Mouse (Mus musculus) kidney, embryonic 15.5 days (tissue): ENCODE measurements around the gene Srbd1. TPM values are rescaled to one million over a fixed set of nuclear protein-coding genes. Genes with fewer than 3 reads are reported as not detected.

Experiments used
- ATAC-seq: fragments of 200-750 bp; cut with Nextera tagmentation; replicated peaks from 2 replicates; pipeline ENCODE4 v1.8.0; 2017; ENCODE audit warnings: moderate TSS enrichment; ENCODE audit not compliant: low FRiP score
- H3K27ac ChIP-seq: fragments of 300-500 bp; sonication (generic); 2 replicates; pipeline ENCODE4 v1.5.1; 2015; ENCODE audit warnings: mild to moderate bottlenecking, inconsistent platforms
- H3K27me3 ChIP-seq: fragments of 300-500 bp; sonication (generic); 2 replicates; pipeline ENCODE4 v1.6.1; 2015; ENCODE audit warnings: inconsistent platforms
- H3K36me3 ChIP-seq: fragments of 300-500 bp; sonication (generic); 2 replicates; pipeline ENCODE4 v1.6.1; 2015; ENCODE audit warnings: inconsistent platforms
- H3K4me1 ChIP-seq: fragments of 300-500 bp; sonication (generic); 2 replicates; pipeline ENCODE4 v1.6.1; 2015; ENCODE audit warnings: inconsistent platforms
- H3K4me2 ChIP-seq: fragments of 300-500 bp; sonication (generic); 2 replicates; pipeline ENCODE4 v1.6.1; 2015; ENCODE audit warnings: moderate library complexity, mild to moderate bottlenecking, inconsistent platforms
- H3K4me3 ChIP-seq: fragments of 300-500 bp; sonication (generic); replicated peaks from 2 replicates; pipeline ENCODE4 v1.5.1; 2015; ENCODE audit warnings: mild to moderate bottlenecking, inconsistent platforms
- H3K9ac ChIP-seq: fragments of 300-500 bp; sonication (generic); 2 replicates; pipeline ENCODE4 v1.6.1; 2015; ENCODE audit warnings: mild to moderate bottlenecking, inconsistent platforms
- H3K9me3 ChIP-seq: fragments of 300-500 bp; sonication (generic); replicated peaks from 2 replicates; pipeline ENCODE4 v1.6.1; 2016; ENCODE audit warnings: inconsistent platforms
- WGBS: fragments of 180-500 bp; shearing (Covaris S2); methylation state at CpG from one replicate; pipeline ENCODE4 v1.1.7; 2015; ENCODE audit warnings: mixed read lengths; 5-methylcytosine and 5-hydroxymethylcytosine counted together
- polyA plus RNA-seq: library from polyadenylated mRNA; unstranded; fragments of >200 nt; fragmentation: Nextera tagmentation; extraction: Ambion mirVana; gene quantifications from 2 replicates; pipeline ENCODE4 v1.2.1, GENCODE M21; 2015

Gene Srbd1
- polyA plus RNA-seq: 21.0 and 21.7 TPM in 2 replicates

DNA sequence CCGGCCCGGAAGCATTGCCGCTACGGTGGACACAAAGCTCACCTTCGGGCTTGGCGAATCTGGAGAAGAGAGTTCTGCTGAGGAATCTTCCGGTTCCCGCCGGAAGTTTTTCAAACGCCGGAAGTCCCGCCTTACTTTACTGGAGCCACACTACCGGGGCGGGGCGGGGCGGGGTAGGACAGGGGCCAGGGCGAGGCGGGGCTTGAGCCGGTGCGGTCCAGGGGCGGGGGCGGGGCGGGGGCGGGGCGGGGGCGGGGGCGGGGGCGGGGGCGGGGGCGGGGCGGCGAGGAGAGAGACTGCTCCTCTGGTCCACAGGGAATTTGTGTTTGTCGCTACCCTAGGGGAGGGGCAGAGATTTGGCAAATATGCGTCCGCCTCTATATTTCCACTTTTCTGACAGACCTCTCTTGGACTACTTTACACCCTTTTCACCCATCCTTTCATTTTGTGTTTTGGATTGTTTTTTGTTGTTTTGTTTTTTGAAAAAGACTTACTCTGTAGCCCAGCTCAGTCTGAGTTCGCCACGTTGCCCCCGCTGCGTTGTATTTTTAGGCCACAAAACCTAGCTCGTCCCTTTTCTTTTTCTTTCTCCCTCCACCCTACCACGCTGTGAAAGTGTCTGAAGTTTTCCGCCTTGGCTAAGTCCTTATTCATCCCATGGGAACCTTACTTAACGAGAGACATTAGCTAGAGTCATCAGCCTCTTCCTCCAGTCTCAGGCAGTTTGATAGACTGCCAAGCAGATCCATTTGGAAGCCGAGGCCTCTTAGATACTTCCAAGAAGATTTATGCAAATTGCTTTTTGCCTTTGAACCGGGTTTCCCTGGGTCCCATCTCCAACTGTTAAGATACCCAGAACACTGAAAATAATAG, at the start of gene Srbd1:
Srbd1 (minus strand) TSS at position 97 of the 873 bp plus-strand sequence.
- Histone ChIP-seq H3K27ac (peak within 1 kb of the TSS; percentile 90), H3K36me3 (0 out of 2 replicates have a peak, but pooled peaks cover 6% of the 10 kb centered on the region), H3K9ac (peak within 1 kb of the TSS; percentile 77), H3K4me2 (peak within 1 kb of the TSS; percentile 95), H3K27me3 (no peaks in the 10 kb centered on the region), H3K9me3 (no peaks in the 10 kb centered on the region), H3K4me3 (peak within 1 kb of the TSS; percentile 68), H3K4me1 (peaks cover 18% of the 10 kb centered on the region)
- 1% methylated on average over 35 of the region's 45 CpGs for WGBS
- peak; percentile 94 for ATAC-seq

DNA sequence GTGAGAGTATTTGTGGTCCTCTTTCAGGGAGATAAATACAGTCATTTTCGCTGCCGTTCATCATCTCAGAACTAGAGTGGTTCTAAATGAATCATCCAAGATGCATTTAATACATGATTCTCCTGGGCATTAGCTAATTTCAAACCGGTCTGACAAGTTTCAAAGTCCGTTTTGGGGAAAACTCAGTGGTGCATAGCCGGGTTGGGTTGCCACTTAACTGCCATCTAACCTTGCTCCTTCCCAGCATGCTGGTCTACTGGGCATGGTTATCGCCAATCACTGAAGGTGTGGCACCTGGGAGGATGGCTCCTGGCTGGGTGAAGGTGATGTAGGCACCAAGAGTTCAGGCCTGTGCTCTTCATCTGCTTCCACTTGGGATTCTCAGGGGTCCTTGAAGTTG, 49.0 kb upstream of the Srbd1 start:
- H3K9ac ChIP-seq: no peak overlapping the region
- H3K4me2 ChIP-seq: no peak overlapping the region
- H3K27ac ChIP-seq: peak overlapping the region; percentile 51; the same call in 1 of the 2 replicates
- no peaks in the 10 kb centered on the region for H3K9me3 ChIP-seq
- peaks cover 55% of the 10 kb centered on the region for H3K4me1 ChIP-seq
- 0 out of 2 replicates have a peak, but pooled peaks have one; percentile 50 for ATAC-seq
- no peak overlapping the region for H3K4me3 ChIP-seq
- H3K27me3 ChIP-seq: no peaks in the 10 kb centered on the region
- 61% methylated on average over 6 of the region's 6 CpGs for WGBS
- H3K36me3 ChIP-seq: no peaks in the 10 kb centered on the region

DNA sequence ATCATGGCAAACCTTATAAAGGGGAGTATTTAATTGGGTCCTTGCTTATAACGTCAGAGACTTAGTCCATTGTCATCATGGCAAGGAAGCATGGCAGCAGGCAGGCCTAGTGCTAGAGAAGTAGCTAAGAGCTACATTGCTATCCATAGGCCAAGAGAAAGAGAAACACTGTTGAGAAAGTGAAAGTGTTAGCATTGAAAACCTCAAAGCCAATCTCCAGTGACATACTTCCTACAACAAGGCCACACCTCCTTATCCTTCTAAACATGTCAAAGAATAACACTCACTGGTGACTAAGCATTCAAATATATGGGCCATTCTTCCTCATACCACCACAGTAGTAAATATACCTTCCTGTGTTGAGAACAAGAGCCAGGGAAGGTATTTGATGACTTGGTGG, 42.8 kb upstream of the Srbd1 start:
- 79% methylated on average over 1 of the region's 1 CpGs for WGBS
- Histone ChIP-seq H3K4me2 (no peak overlapping the region), H3K27ac (no peak overlapping the region), H3K9me3 (no peaks in the 10 kb centered on the region), H3K9ac (no peak overlapping the region), H3K4me3 (no peak overlapping the region), H3K36me3 (no peaks in the 10 kb centered on the region), H3K27me3 (no peaks in the 10 kb centered on the region), H3K4me1 (peaks cover 33% of the 10 kb centered on the region)
- no peak for ATAC-seq

DNA sequence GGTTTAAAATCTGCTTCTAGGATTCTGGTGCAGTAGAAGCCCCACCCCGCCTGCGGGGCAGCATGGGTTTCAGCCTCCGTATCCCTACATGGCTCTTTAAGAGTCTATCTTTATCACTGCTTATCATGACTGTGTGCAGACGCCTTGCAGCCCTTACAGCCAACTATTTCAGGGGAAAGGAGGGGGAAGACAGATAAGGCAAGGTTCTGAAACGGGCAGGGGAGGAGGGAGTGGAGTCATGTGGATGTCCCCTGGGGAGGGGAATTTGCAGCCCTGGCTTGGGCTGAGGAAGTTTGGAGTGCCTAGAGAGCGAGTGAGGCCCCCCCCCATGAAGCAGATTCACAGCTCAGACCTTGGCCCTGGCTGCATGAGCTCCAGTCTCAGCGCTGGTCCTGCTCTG, 40.6 kb upstream of the Srbd1 start:
- H3K4me2 ChIP-seq: no peak overlapping the region
- no peak overlapping the region for H3K9ac ChIP-seq
- 0 out of 2 replicates have a peak overlapping the region, but pooled peaks have one; percentile 43 for H3K27ac ChIP-seq

DNA sequence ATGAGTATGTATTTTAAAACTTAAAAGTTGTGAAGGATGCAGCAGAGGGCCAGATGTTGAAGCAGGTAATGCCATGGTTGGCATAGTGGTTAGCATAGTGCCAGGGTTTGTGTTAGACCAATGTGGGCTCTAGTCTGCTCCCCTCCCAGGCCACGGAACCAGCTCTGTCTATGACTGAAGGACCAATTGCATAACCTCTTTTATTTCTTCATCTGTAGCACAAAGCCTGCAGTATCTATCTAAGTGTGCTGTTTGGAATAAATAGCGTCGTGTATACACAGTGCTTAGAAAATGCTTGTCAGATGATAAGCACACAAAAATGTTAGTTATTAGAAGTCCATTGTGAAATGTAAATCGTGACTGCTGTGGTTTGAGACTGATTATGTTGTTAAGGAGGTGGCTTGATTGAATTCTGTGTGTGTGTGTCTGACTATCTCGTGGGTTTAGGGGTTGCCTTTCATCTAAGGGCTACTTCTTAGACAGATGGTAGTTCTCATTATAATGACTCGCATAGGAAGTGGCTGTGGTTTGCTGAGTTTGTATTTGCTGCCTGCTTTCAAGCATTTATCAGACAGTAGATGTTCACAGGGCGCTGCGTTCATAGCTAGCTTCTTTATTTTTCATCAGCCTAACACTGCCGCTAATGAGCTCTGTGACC, 39.7 kb upstream of the Srbd1 start:
- ATAC-seq: no peak
- H3K4me2 ChIP-seq: no peak overlapping the region
- no peaks in the 10 kb centered on the region for H3K27me3 ChIP-seq
- peaks cover 30% of the 10 kb centered on the region for H3K4me1 ChIP-seq
- no peak overlapping the region for H3K9ac ChIP-seq
- peak overlapping the region; percentile 43; the same call in 1 of the 2 replicates for H3K27ac ChIP-seq
- H3K4me3 ChIP-seq: no peak overlapping the region
- H3K36me3 ChIP-seq: 0 out of 2 replicates have a peak, but pooled peaks cover 2% of the 10 kb centered on the region
- H3K9me3 ChIP-seq: no peaks in the 10 kb centered on the region
- 55% methylated on average over 9 of the region's 9 CpGs for WGBS

More for the DNA sequence above, 40.6 kb upstream of the Srbd1 start:
- Histone ChIP-seq H3K9me3 (no peaks in the 10 kb centered on the region), H3K36me3 (0 out of 2 replicates have a peak, but pooled peaks cover 2% of the 10 kb centered on the region), H3K4me1 (peaks cover 30% of the 10 kb centered on the region), H3K27me3 (no peaks in the 10 kb centered on the region), H3K4me3 (no peak overlapping the region)
- peak; percentile 54; the same call in 1 of the 2 replicates for ATAC-seq
- 40% methylated on average over 7 of the region's 7 CpGs for WGBS

DNA sequence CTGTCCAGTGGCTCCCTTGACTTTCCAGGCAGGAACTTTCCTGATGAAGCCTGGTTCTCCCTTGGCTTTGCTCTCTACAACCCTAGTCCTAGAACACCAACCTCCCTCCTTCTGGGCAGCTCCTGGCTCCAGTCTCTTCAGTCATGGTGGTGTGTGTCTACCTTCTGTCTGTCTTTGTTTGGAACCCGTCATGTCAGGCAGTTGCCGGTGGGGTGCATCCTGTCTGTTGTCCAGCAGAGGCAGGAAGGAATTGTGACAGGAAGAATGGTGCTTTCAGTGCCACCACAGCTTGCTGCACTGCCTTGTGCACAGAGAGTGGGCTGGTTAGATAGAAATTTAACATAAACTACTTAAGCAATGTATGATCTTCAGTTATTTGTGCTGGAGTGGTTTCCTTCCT, 38.8 kb upstream of the Srbd1 start:
- WGBS: 59% methylated on average over 2 of the region's 2 CpGs
- H3K4me3 ChIP-seq: no peak overlapping the region
- 0 out of 2 replicates have a peak, but pooled peaks cover 2% of the 10 kb centered on the region for H3K36me3 ChIP-seq
- no peak for ATAC-seq
- peaks cover 30% of the 10 kb centered on the region for H3K4me1 ChIP-seq
- no peak overlapping the region for H3K27ac ChIP-seq
- H3K4me2 ChIP-seq: no peak overlapping the region
- H3K9me3 ChIP-seq: no peaks in the 10 kb centered on the region
- H3K27me3 ChIP-seq: no peaks in the 10 kb centered on the region
- H3K9ac ChIP-seq: no peak overlapping the region

DNA sequence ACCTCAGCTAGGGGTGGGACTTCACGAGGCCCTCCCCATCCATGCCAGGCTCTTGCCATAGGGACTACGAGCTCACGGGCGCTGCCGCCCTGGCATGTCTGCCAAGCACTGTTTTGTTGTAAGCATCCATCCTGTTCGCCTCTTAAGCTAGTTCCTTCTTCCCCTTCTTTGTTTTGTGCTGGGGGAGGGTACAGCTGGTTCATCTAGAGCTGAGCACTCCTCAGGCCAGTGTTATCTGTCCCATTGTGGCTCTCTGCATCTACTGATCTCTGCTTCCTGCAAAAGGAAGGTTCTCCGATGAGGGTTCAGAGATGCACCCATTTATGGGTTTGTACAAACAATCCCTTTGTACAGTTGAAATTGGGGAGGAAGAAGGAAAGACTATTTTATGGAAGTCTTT, 31.7 kb upstream of the Srbd1 start:
- no peaks in the 10 kb centered on the region for H3K27me3 ChIP-seq
- ATAC-seq: no peak
- H3K4me2 ChIP-seq: no peak overlapping the region
- peaks cover 12% of the 10 kb centered on the region for H3K36me3 ChIP-seq
- no peak overlapping the region for H3K9ac ChIP-seq
- WGBS: 86% methylated on average over 7 of the region's 7 CpGs
- no peak overlapping the region for H3K4me3 ChIP-seq
- H3K4me1 ChIP-seq: no peaks in the 10 kb centered on the region
- no peaks in the 10 kb centered on the region for H3K9me3 ChIP-seq
- no peak overlapping the region for H3K27ac ChIP-seq

DNA sequence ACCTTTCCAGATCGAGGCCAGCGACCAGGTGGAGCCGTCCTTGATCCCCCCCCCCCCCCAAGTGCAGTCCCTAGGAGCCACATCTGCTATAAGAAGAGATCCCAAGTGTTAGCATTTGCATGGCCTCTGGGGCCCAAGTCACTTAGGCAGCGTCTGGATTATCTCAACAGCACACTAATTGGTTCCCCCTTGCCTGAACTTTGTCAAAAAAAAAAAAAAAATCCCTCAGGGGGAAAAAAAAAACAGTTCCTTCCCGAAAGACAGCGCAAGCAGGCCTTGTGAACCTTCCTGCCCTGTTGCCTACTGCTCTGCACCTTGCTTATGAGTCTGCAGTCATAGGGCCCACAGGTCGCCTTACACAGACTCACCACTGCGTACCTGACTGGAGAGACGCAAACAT, 30.5 kb upstream of the Srbd1 start:
- Histone ChIP-seq H3K9ac (no peak overlapping the region), H3K36me3 (peaks cover 11% of the 10 kb centered on the region), H3K9me3 (no peaks in the 10 kb centered on the region), H3K27me3 (no peaks in the 10 kb centered on the region), H3K4me1 (peaks cover 5% of the 10 kb centered on the region), H3K4me3 (no peak overlapping the region), H3K27ac (no peak overlapping the region), H3K4me2 (no peak overlapping the region)
- no peak for ATAC-seq
- WGBS: 68% methylated on average over 9 of the region's 9 CpGs

DNA sequence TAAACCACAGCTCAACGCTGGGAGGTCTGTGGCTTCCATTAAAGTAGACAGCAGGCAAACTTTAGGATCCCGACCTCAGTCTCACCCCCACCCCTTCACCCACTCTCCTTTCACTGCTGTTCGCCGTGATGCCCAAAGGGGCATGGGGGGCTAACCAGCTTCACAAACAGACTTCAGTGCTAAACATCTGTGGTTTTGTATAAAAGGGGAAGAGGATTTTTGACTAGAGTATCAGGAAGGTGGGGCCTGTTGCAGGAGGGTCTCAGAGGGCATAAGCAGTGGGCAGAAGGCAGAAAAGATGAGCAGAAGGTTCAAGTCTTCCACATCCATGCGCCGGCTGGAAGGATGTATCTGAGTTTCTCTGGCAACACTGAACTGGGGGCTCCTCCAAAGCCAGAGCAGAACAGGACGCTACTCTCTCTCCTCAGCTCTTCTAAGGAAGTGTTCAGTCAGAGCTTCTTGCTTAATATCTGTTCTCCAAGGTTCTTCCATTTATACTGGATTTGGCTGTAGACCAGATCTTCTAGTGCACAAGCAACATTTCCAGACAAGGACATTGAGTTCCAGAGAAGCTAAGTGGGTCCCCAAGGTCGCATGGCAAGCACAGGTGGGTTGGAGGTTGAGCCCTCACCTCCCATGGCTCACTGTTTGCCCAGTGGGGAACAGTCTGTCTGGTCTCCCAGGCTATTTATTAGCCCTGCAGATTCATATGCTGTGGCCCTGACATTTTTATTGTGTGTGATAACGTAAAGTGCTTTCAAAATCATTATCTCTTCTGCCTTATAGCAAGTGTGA, 25.4 kb upstream of the Srbd1 start:
- H3K36me3 ChIP-seq: peaks cover 11% of the 10 kb centered on the region
- H3K9ac ChIP-seq: 0 out of 2 replicates have a peak overlapping the region, but pooled peaks have one; percentile 1
- no peak overlapping the region for H3K27ac ChIP-seq
- peak overlapping the region; percentile 97 for H3K4me2 ChIP-seq
- no peaks in the 10 kb centered on the region for H3K9me3 ChIP-seq
- H3K4me1 ChIP-seq: peaks cover 34% of the 10 kb centered on the region
- H3K4me3 ChIP-seq: peak overlapping the region; percentile 82
- no peak for ATAC-seq
- 61% methylated on average over 9 of the region's 9 CpGs for WGBS
- no peaks in the 10 kb centered on the region for H3K27me3 ChIP-seq

DNA sequence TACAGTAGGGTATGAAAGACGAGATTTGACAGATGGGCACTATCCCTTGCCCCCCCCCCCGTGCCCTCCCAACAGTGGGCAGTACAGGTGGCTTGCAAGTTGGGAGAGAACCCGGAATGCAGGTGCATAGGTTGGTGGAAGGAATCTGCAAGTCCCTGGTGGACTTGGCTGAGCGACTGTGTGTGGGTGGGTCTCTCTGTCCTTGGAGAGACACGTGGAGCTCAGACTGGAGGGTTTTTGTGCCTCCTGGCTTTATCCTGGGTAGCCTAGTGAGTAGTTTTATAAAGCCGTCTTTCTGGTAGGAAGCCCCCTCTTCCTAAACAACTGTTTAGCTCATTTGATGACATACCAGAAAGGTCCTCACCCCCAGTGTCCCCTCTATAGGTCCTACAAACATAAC, 24.1 kb upstream of the Srbd1 start:
- Histone ChIP-seq H3K36me3 (peaks cover 11% of the 10 kb centered on the region), H3K9me3 (no peaks in the 10 kb centered on the region), H3K4me2 (peak overlapping the region; percentile 97), H3K27me3 (no peaks in the 10 kb centered on the region), H3K4me1 (peaks cover 40% of the 10 kb centered on the region), H3K4me3 (peak overlapping the region; percentile 82), H3K9ac (peak overlapping the region; percentile 81), H3K27ac (no peak overlapping the region)
- ATAC-seq: no peak
- WGBS: 9% methylated on average over 6 of the region's 6 CpGs

DNA sequence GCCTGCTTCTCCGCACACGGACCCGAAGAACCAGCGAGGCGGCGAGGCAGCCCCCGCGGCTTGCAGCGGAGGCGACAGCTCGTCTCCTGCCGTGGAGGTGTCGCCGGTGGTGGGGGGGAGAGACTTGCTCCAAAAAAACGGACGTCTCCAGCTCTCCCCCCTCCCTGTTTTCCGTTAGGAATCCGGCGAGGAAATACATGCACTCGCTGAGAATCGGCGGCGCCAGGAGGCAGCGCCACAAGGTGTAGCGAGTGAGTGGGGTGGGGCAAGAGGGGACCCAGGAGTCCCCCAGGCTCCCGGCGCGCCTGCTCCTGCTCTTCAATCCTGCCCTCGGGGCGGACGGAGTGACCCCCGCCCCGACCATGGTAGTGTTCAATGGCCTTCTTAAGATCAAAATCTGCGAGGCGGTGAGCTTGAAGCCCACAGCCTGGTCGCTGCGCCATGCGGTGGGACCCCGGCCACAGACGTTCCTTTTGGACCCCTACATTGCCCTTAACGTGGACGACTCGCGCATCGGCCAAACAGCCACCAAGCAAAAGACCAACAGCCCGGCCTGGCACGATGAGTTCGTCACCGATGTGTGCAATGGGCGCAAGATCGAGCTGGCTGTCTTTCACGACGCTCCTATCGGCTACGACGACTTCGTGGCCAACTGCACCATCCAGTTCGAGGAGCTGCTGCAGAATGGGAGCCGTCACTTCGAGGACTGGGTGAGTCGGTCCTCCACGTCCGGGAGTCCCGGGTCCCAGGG, 23.4 kb upstream of the Srbd1 start:
- WGBS: under 1% methylated on average over 61 of the region's 64 CpGs
- Histone ChIP-seq H3K4me2 (peak overlapping the region; percentile 97), H3K4me3 (peak overlapping the region; percentile 82), H3K9me3 (no peaks in the 10 kb centered on the region), H3K27ac (peak overlapping the region; percentile 100), H3K9ac (peak overlapping the region; percentile 81), H3K4me1 (peaks cover 42% of the 10 kb centered on the region), H3K36me3 (peaks cover 9% of the 10 kb centered on the region), H3K27me3 (no peaks in the 10 kb centered on the region)
- 0 out of 2 replicates have a peak, but pooled peaks have one; percentile 4 for ATAC-seq
